Comparison of ENCODE assay signal across 21 mouse cellular contexts in genomic region chr4:95073214-95073750, GRCm38 (mm10). TPM values are rescaled to one million over a fixed set of nuclear protein-coding genes. Genes with fewer than 3 reads are reported as not detected.
DNase-seq lines count a peak whose midpoint lies in the region; ATAC-seq lines count a peak whose summit lies in the region.
"Had no signal": no experiment of that assay in that cellular context is flagged by ENCODE, and none has a peak within 500 bp of the region (broad histone marks: within the 10 kb centered on the region; RNA-seq: fewer than 3 reads in every experiment).

No protein-coding gene starts in this region.

- H3K36me3 ChIP-seq in forebrain, embryonic 10.5 days (replicated peaks) = no peaks in the 10 kb centered on the region
- no peaks in the 10 kb centered on the region for H3K36me3 ChIP-seq in forebrain, embryonic 15.5 days
- no peaks in the 10 kb centered on the region for H3K36me3 ChIP-seq in embryonic facial prominence, embryonic 15.5 days
- H3K36me3 ChIP-seq in limb, embryonic 12.5 days = no peaks in the 10 kb centered on the region
- H3K36me3 ChIP-seq: hindbrain, embryonic 15.5 days; neural tube, embryonic 13.5 days had no signal

- H3K4me3 ChIP-seq in forebrain, embryonic 10.5 days = no peak overlapping the region
- H3K4me3 ChIP-seq in forebrain, embryonic 15.5 days = no peak overlapping the region
- no peak overlapping the region for H3K4me3 ChIP-seq in embryonic facial prominence, embryonic 15.5 days (replicated peaks)
- no peak overlapping the region for H3K4me3 ChIP-seq in limb, embryonic 12.5 days (replicated peaks)
- H3K4me3 ChIP-seq: hindbrain, embryonic 15.5 days; neural tube, embryonic 13.5 days had no signal

- H3K27me3 ChIP-seq in forebrain, embryonic 10.5 days (ENCODE audit: poor library complexity, severe bottlenecking) = no peaks in the 10 kb centered on the region
- no peaks in the 10 kb centered on the region for H3K27me3 ChIP-seq in forebrain, embryonic 15.5 days
- H3K27me3 ChIP-seq in embryonic facial prominence, embryonic 15.5 days = no peaks in the 10 kb centered on the region
- H3K27me3 ChIP-seq in limb, embryonic 12.5 days = no peaks in the 10 kb centered on the region; the same call in 1 of the 2 replicates
- H3K27me3 ChIP-seq: hindbrain, embryonic 15.5 days; neural tube, embryonic 13.5 days had no signal

- H3K4me2 ChIP-seq in forebrain, embryonic 15.5 days (replicated peaks) = no peak overlapping the region
- no peak overlapping the region for H3K4me2 ChIP-seq in embryonic facial prominence, embryonic 15.5 days (replicated peaks)
- H3K4me2 ChIP-seq in limb, embryonic 12.5 days = 0 out of 2 replicates have a peak overlapping the region, but pooled peaks have one; percentile 21
- H3K4me2 ChIP-seq: hindbrain, embryonic 15.5 days; midbrain, embryonic 11.5 days; neural tube, embryonic 13.5 days had no signal

- no peak overlapping the region for H3K9ac ChIP-seq in forebrain, embryonic 15.5 days (replicated peaks)
- H3K9ac ChIP-seq in embryonic facial prominence, embryonic 15.5 days = no peak overlapping the region
- no peak overlapping the region for H3K9ac ChIP-seq in limb, embryonic 12.5 days (replicated peaks)
- H3K9ac ChIP-seq: hindbrain, embryonic 15.5 days; neural tube, embryonic 13.5 days had no signal

- WGBS in forebrain, embryonic 10.5 days = 72% methylated on average over 10 of the region's 10 CpGs
- 76% methylated on average over 10 of the region's 10 CpGs for WGBS in forebrain, embryonic 15.5 days
- WGBS in embryonic facial prominence, embryonic 15.5 days = 30% methylated on average over 10 of the region's 10 CpGs
- 13% methylated on average over 10 of the region's 10 CpGs for WGBS in limb, embryonic 12.5 days

- DNase-seq in forebrain, embryonic 10.5 days (ENCODE audit: extremely low spot score, low spot score) = no peak
- peak; percentile 48 for DNase-seq in NIH3T3 (ENCODE audit: low read depth)
- DNase-seq in layer of hippocampus, postnatal 10 days (ENCODE audit: low spot score in 2 of 2) = no peak
- DNase-seq in liver = no peak
- DNase-seq: adrenal gland, adult 8-10 months; cerebellum, postnatal 14 days; heart, adult 18-20 months; kidney, adult 9 months; layer of hippocampus, postnatal 36 days; lung, adult 2 months; lung, postnatal 4 days; right cerebral cortex, postnatal 25 days; thymus, postnatal 4 days had no signal

- no peaks in the 10 kb centered on the region for H3K9me3 ChIP-seq in forebrain, embryonic 10.5 days
- no peaks in the 10 kb centered on the region for H3K9me3 ChIP-seq in forebrain, embryonic 15.5 days
- no peaks in the 10 kb centered on the region for H3K9me3 ChIP-seq in embryonic facial prominence, embryonic 15.5 days (replicated peaks)
- H3K9me3 ChIP-seq in limb, embryonic 12.5 days = no peaks in the 10 kb centered on the region
- H3K9me3 ChIP-seq: hindbrain, embryonic 15.5 days; neural tube, embryonic 13.5 days had no signal

- ATAC-seq in forebrain, embryonic 15.5 days (replicated peaks) = no peak
- ATAC-seq in embryonic facial prominence, embryonic 15.5 days (ENCODE audit: insufficient number of reproducible peaks, low FRiP score, low TSS enrichment, low read depth) = no peak
- peak; percentile 40; the same call in 1 of the 2 replicates for ATAC-seq in limb, embryonic 12.5 days (ENCODE audit: insufficient number of reproducible peaks, insufficient read depth, low FRiP score, low TSS enrichment, low read depth)
- no peak for ATAC-seq in frontal cortex, adult (ENCODE audit: low TSS enrichment)
- ATAC-seq: forebrain, embryonic 14.5 days had no signal

- H3K4me1 ChIP-seq in forebrain, embryonic 10.5 days = peaks cover 8% of the 10 kb centered on the region
- peaks cover 3% of the 10 kb centered on the region; the same call in 1 of the 2 replicates for H3K4me1 ChIP-seq in forebrain, embryonic 15.5 days
- peaks cover 18% of the 10 kb centered on the region for H3K4me1 ChIP-seq in embryonic facial prominence, embryonic 15.5 days
- H3K4me1 ChIP-seq in limb, embryonic 12.5 days (replicated peaks) = peaks cover 24% of the 10 kb centered on the region
- H3K4me1 ChIP-seq: hindbrain, embryonic 15.5 days; neural tube, embryonic 13.5 days had no signal

- H3K27ac ChIP-seq in forebrain, embryonic 10.5 days = peak overlapping the region; percentile 60; the same call in 1 of the 2 replicates
- H3K27ac ChIP-seq in forebrain, embryonic 15.5 days (replicated peaks) = no peak overlapping the region
- peak overlapping the region; percentile 73 for H3K27ac ChIP-seq in embryonic facial prominence, embryonic 15.5 days (replicated peaks)
- H3K27ac ChIP-seq in limb, embryonic 12.5 days = peak overlapping the region; percentile 70
- H3K27ac ChIP-seq: hindbrain, embryonic 15.5 days; neural tube, embryonic 13.5 days had no signal

RNA-seq across cellular contexts. Expression of gene Jun, which starts 21.3 kb away (rescaled TPM):
- 74.2 and 82.9 TPM in 2 replicates for polyA plus RNA-seq in forebrain, embryonic 10.5 days (2016; fragmentation: Nextera tagmentation; extraction: Ambion mirVana)
- 80.2 and 85.5 TPM in 2 replicates for polyA plus RNA-seq in forebrain, embryonic 15.5 days (2015; fragmentation: Nextera tagmentation; extraction: Ambion mirVana)
- 92.4 and 105 TPM in 2 replicates for polyA plus RNA-seq in embryonic facial prominence, embryonic 15.5 days (2015; fragmentation: Nextera tagmentation; extraction: Ambion mirVana)
- polyA plus RNA-seq in limb, embryonic 12.5 days (2016; fragmentation: Nextera tagmentation; extraction: Ambion mirVana) = 88.7 and 98.6 TPM in 2 replicates
- total RNA-seq in layer of hippocampus, postnatal 10 days (2021) = 10 to 100 TPM; 65.0 to 72.0 TPM
